Mouse (Mus musculus) granulocyte monocyte progenitor cell, adult 5-6 weeks (primary cell): ENCODE results near the gene Rpl27a. TPM values are rescaled to one million over a fixed set of nuclear protein-coding genes. Genes with fewer than 3 reads are reported as not detected.

Source experiments
- ATAC-seq: replicated peaks from 2 replicates; pipeline ENCODE4 v1.8.0; 2016; ENCODE audit warnings: mild to moderate bottlenecking, moderate TSS enrichment, inconsistent platforms; ENCODE audit not compliant: poor library complexity, severe bottlenecking
- total RNA-seq, 2 experiments: library from RNA; stranded (forward) in 1 of 2; stranded (reverse) in 1 of 2; fragments of 200-712, 200-1000 nt in 1 of 2; fragments of >200 nt in 1 of 2; fragmentation: Nextera tagmentation in 1 of 2; gene quantifications; 2 replicates each; pipeline ENCODE4 v1.2.3; 2014 to 2017

The Rpl27a gene
- total RNA-seq, 2 experiments from 2014 or later, result 801 to 1,342 TPM

DNA sequence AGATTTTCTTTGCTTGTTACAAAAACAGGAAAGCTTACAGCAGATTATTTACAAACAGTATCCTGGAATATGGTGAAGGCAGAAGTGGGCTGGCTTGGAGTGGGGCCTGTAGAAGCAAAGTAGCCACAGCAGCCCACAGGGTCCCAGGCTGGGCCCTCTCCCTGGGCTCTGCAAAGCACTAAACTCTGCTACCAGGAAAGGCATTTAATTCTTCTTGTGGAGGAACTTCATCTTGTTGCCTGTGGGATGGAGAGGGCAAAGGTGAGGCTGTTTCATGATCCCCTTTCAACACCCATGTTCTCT, 5.4 kb downstream of the Rpl27a start:
- no peak; the same call in 1 of the 2 replicates for ATAC-seq

DNA sequence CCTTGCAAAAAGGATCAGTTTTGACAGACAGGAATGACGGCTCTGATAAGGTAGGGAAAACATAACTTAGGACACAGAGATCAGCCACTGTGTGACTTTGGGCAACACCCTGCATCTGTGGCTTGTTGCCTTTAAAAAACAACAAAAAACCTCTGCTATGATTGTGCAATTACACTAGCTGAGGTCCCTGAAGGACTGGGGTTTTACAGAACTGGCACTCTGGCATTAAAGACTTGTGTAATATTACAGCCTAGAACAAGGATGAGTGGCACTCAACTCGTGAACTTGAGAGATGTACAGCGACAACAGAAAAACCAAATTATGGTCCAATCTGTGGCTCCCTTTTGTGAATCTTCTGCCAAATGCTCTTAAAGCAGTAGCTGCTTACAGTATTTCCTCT, 5.8 kb downstream of the Rpl27a start:
- peak; percentile 68 for ATAC-seq

GRCm38 (mm10) chr7:109525740-109526663, 7.1 kb downstream of the Rpl27a start:
- ATAC-seq, result no peak

- no peak for ATAC-seq
These were observed 8.6 kb downstream of the Rpl27a start for GRCm38 (mm10) chr7:109527536-109527935.

- peak; percentile 47 for ATAC-seq
These were observed 9.4 kb downstream of the Rpl27a start for GRCm38 (mm10) chr7:109528356-109528755.

DNA sequence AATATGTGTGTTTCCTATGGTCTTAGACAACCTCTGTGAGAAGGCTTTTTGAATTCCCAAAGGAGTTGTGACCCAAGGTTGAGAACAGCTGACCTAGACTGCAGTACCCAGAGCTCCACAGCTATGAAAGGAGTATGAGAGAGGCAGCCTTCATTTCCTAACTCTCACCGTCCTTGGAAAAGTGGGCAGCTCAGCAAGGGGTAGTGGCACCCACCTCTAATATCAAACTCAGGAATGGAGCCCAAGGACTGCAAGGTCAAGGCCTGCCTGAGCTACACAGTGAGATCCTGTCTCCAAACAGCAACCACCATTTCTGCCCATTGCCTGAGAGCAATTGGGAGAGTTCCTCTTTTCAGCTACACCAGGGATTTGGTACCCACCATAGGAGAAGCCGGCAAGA, 10.8 kb downstream of the Rpl27a start:
- ATAC-seq, result peak; percentile 34; the same call in 1 of the 2 replicates

DNA sequence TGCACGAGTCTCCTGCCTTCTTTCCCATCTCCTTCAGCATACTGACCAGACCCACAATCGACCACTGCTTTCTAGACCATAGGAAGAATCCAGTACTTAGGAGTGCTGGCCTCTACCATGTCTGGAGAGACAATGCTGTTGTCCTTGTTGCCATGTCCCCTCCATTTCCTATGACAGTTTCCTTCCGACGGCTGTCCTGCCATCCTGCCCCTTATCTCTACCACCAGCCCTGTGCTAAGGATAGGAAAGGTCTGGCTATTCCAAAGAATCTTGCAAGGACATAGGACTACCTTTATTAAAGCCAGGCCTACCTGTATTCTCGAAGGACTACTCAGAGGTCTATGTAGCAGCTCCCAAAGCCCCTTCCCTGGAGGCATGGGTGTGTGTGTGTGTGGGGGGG, 12.6 kb downstream of the Rpl27a start:
- ATAC-seq, result no peak

GRCm38 (mm10) chr7:109532691-109533090, 13.7 kb downstream of the Rpl27a start:
- no peak for ATAC-seq

GRCm38 (mm10) chr7:109533129-109533528, 14.2 kb downstream of the Rpl27a start:
- no peak for ATAC-seq

DNA sequence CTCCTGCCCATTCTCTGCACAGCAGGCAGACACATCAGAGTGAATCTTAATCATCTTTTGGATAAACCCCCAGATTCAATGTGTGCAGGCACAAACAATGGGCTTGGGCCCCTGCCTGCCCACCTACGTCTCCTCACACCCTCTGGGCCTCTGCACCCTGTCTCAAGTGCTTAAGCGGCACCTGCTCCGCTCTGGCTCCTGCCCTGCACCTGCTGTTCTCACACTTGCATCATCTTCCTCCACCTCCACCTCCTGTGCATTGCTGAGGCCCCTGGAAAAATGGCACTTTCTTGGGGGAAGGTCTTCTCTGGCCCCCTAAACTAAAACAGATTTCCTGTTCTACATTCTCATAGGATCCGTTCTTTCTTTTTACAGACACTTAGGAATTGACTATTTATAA, 14.9 kb downstream of the Rpl27a start:
- no peak for ATAC-seq

DNA sequence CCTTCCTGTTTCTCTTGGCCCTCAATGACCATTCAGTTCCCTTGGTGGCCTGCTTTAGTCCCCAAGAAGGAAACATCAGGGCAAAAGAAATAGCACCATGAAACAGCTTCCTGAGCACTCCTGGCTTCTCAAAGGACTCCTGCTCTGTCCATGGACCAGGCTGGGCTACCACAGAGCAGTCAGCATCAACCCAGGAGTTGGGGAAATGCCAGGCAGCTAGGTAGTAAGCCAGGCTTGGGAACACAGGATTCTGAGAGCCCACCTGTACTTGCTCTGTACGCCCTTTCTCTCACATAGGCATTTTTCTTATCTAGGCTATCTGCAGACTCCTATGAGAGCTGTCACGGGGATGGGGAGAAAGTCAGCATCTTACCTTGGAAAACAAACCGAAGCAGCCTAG, 16.0 kb downstream of the Rpl27a start:
- no peak for ATAC-seq

- no peak for ATAC-seq
These were observed 17.6 kb downstream of the Rpl27a start for GRCm38 (mm10) chr7:109536451-109536946.

GRCm38 (mm10) chr7:109540902-109541301, 22.0 kb downstream of the Rpl27a start:
- no peak for ATAC-seq

GRCm38 (mm10) chr7:109541609-109542363, 22.8 kb downstream of the Rpl27a start:
- ATAC-seq, result peak; percentile 47

GRCm38 (mm10) chr7:109542364-109542628, 23.3 kb downstream of the Rpl27a start:
- ATAC-seq, result peak; percentile 33; the same call in 1 of the 2 replicates

GRCm38 (mm10) chr7:109544792-109545191, 25.8 kb downstream of the Rpl27a start:
- ATAC-seq, result no peak

DNA sequence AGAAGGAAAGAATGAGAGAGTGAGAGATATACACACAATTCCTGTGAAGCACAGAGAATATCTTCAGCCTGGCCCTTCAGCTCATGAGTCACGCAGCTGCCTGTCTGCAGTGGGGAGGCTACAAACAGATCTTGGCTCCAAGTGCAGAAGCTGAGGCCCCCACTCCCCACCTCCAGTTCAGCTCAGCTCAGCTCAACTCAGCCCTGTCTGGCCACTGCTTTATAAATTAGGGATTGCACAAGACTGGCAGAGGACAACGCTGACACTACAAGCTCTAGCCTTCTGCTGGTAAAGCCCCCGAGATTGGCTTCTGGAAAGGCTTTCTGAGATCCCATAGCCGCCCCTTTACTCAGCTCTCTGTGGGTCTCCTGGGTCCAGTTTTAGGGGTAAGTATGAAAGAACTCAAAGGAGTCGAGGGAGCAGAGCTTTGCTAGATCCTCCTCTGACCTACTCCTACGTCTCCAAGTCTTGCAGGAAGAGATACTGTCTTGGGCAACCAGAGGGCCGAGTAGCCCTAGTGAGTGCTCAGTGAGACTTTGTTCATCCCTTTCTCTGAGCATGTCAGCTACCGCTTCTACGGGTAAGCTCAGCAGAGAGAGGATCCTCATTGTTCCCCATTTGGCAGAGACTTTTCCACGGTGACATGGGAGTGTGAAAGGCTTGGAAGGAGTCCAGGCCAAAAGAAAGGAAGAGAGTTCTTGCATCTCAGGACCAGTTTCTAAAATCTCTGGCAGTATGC, 26.5 kb downstream of the Rpl27a start:
- ATAC-seq, result 0 out of 2 replicates have a peak, but pooled peaks have one; percentile 26

DNA sequence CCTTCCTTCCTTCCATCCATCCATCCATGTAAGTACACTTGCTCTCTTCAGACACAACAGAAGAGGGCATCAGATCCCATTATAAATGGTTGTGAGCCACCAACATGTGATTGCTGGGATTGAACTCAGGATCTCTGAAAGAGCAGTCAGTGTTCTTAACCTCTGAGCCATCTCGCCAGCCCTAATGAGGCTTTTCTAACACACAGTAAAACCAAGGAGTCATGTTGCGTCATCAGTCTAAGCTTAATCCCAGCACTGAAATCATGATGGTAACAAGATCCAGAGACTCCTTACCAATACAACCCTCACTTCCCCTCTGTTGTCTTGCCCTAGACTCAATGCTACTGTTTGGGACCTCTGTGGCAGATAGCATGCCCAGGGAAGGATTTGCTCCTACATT, 27.2 kb downstream of the Rpl27a start:
- 0 out of 2 replicates have a peak, but pooled peaks have one; percentile 10 for ATAC-seq

DNA sequence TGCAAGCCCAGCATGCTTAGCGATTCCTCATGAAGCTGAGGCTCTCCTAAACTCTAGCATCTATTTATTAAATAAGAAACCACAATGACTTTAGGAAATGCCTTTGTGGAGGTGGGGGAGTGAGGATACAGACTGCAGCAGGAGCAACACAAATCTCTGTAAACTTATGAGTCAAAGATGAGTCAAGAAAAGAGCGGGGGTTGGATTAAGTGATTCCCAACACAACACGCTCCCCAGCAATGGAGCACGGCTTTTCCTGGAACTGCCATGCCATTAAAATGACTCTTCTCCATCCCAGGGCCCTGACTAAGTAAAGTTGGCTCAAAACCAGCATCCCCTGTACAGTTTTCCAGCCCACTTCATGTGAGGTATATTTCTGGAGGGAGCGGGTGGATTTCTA, 27.8 kb downstream of the Rpl27a start:
- ATAC-seq, result no peak

DNA sequence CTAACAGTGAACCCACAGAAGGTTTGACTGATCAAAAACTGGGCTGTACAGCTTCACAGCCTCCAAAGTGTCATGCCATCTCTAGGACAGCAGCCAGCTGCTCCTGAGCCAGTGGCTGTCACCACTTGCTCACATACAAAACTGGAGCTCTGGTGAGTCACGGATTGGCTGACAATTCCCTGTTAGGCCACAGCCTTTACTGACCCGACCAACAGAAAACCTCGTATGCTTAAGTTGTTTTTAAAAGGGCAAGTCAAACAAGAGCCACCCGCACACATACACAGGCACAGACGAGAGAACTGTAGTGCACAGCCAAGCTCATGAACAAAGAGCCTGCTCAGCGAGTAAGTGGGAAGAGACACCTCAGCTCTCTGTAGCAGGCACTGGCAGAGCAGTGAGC, 40.6 kb downstream of the Rpl27a start:
- no peak for ATAC-seq
